22 mouse cellular contexts compared by ENCODE assay signal in the genomic region with DNA sequence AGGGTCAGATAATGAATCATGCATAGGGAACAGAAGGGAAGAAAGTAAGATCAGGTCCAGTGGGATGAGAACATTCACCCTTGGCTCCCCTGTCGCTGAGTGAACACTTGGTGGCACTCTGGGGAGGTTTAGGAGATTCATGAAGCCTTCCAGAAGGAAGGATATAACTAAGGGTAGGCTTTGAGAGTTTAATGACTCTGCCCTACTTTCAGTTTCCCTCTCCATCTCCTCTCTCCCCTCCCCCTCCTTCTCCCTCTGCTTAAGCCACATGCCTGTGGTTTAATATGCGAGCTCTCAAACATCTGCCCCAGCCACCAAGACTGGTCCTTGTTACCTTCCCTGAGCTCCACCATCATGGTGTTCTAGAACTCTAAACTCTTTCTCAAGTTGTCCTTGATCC.
DNase-seq lines count a peak whose midpoint lies in the region; ATAC-seq and TF ChIP-seq lines count a peak whose summit lies in the region.
"Had no signal": no experiment of that assay in that cellular context is flagged by ENCODE, and none has a peak within 500 bp of the region (broad histone marks: within the 10 kb centered on the region; RNA-seq: fewer than 3 reads in every experiment).

No protein-coding gene starts in this region.

- H3K36me3 ChIP-seq in embryonic facial prominence, embryonic 14.5 days (ENCODE audit: control insufficient read depth, insufficient read depth, low read length) = no peaks in the 10 kb centered on the region
- no peaks in the 10 kb centered on the region for H3K36me3 ChIP-seq in embryonic facial prominence, embryonic 10.5 days (replicated peaks)
- H3K36me3 ChIP-seq: embryonic facial prominence, embryonic 12.5 days; forebrain, embryonic 15.5 days; G1E; heart, embryonic 13.5 days; hindbrain, embryonic 10.5 days; midbrain, embryonic 13.5 days; neural tube, embryonic 13.5 days had no signal

- H3K27me3 ChIP-seq in embryonic facial prominence, embryonic 14.5 days (replicated peaks; ENCODE audit: control insufficient read depth, insufficient read depth, low read length) = no peaks in the 10 kb centered on the region
- H3K27me3 ChIP-seq in embryonic facial prominence, embryonic 10.5 days (replicated peaks; ENCODE audit: low read depth, poor library complexity, severe bottlenecking) = no peaks in the 10 kb centered on the region
- H3K27me3 ChIP-seq: embryonic facial prominence, embryonic 12.5 days; forebrain, embryonic 15.5 days; heart, embryonic 13.5 days; midbrain, embryonic 13.5 days; neural tube, embryonic 13.5 days had no signal

- peak; percentile 9 for DNase-seq in embryonic facial prominence, embryonic 14.5 days (ENCODE audit: low spot score)
- DNase-seq in embryonic facial prominence, embryonic 10.5 days (ENCODE audit: low spot score) = no peak
- DNase-seq in kidney, adult 11 months = peak; percentile 20
- no peak for DNase-seq in kidney, adult 18-20 months
- peak; percentile 33 for DNase-seq in 3134 (ENCODE audit: extremely low read depth, insufficient read length, low spot score)
- peak; percentile 32 for DNase-seq in kidney, postnatal 10 days
- no peak for DNase-seq in urinary bladder, postnatal 4 days (ENCODE audit: low spot score in 2 of 2)
- DNase-seq in lung, adult 2 months = no peak
- DNase-seq: cerebellum, adult 9-10 months; gastrocnemius, postnatal 36 days; lung, postnatal 10 days; right cerebral cortex, postnatal 14 days; spleen, adult 18-20 months; thymus, adult 2 months had no signal

- H3K9ac ChIP-seq in embryonic facial prominence, embryonic 14.5 days (ENCODE audit: low read depth, low read length) = no peak overlapping the region
- H3K9ac ChIP-seq: embryonic facial prominence, embryonic 12.5 days; forebrain, embryonic 15.5 days; heart, embryonic 13.5 days; midbrain, embryonic 13.5 days; neural tube, embryonic 13.5 days had no signal

- no peak overlapping the region for H3K4me3 ChIP-seq in embryonic facial prominence, embryonic 14.5 days (ENCODE audit: low read depth, low read length)
- H3K4me3 ChIP-seq in embryonic facial prominence, embryonic 10.5 days = no peak overlapping the region
- no peak overlapping the region for H3K4me3 ChIP-seq in lung, adult 2 months (replicated peaks; ENCODE audit: extremely low read depth, low read depth, low read length)
- H3K4me3 ChIP-seq: embryonic facial prominence, embryonic 12.5 days; forebrain, embryonic 15.5 days; heart, embryonic 13.5 days; hindbrain, embryonic 10.5 days; midbrain, embryonic 13.5 days; neural tube, embryonic 13.5 days had no signal

- no peak overlapping the region for H3K4me2 ChIP-seq in embryonic facial prominence, embryonic 14.5 days (ENCODE audit: low read depth, low read length)
- H3K4me2 ChIP-seq: embryonic facial prominence, embryonic 12.5 days; forebrain, embryonic 15.5 days; heart, embryonic 13.5 days; midbrain, embryonic 13.5 days; neural tube, embryonic 13.5 days had no signal

- H3K9me3 ChIP-seq in embryonic facial prominence, embryonic 14.5 days (ENCODE audit: control insufficient read depth, low read length) = no peaks in the 10 kb centered on the region
- H3K9me3 ChIP-seq in embryonic facial prominence, embryonic 10.5 days = no peaks in the 10 kb centered on the region
- H3K9me3 ChIP-seq: embryonic facial prominence, embryonic 12.5 days; forebrain, embryonic 15.5 days; G1E; heart, embryonic 13.5 days; hindbrain, embryonic 10.5 days; midbrain, embryonic 13.5 days; neural tube, embryonic 13.5 days had no signal

- H3K4me1 ChIP-seq in embryonic facial prominence, embryonic 14.5 days (ENCODE audit: control insufficient read depth, insufficient read depth, low read length) = 0 out of 2 replicates have a peak, but pooled peaks cover 2% of the 10 kb centered on the region
- H3K4me1 ChIP-seq in embryonic facial prominence, embryonic 10.5 days = no peaks in the 10 kb centered on the region
- H3K4me1 ChIP-seq in lung, adult 2 months (ENCODE audit: control insufficient read depth, insufficient read depth, low read length) = no peaks in the 10 kb centered on the region
- H3K4me1 ChIP-seq: embryonic facial prominence, embryonic 12.5 days; forebrain, embryonic 15.5 days; heart, embryonic 13.5 days; hindbrain, embryonic 10.5 days; midbrain, embryonic 13.5 days; neural tube, embryonic 13.5 days had no signal

- TF ChIP-seq POLR2A in lung, adult 2 months (IDR thresholded peaks at IDR 0.05; ENCODE audit: borderline replicate concordance, extremely low read depth, low read depth, low read length) = no peak

- ATAC-seq in embryonic facial prominence, embryonic 14.5 days (ENCODE audit: low read depth) = peak; percentile 26; the same call in 1 of the 2 replicates
- ATAC-seq: forebrain, embryonic 15.5 days; hindbrain, postnatal 0 days; midbrain, embryonic 13.5 days had no signal

- no peak overlapping the region for H3K27ac ChIP-seq in embryonic facial prominence, embryonic 14.5 days (replicated peaks; ENCODE audit: low read depth, low read length)
- no peak overlapping the region for H3K27ac ChIP-seq in embryonic facial prominence, embryonic 10.5 days (replicated peaks)
- H3K27ac ChIP-seq: embryonic facial prominence, embryonic 12.5 days; forebrain, embryonic 15.5 days; heart, embryonic 13.5 days; hindbrain, embryonic 10.5 days; hindbrain, postnatal 0 days; midbrain, embryonic 13.5 days; neural tube, embryonic 13.5 days had no signal

- TF ChIP-seq CTCF in lung, adult 2 months (IDR thresholded peaks at IDR 0.05; ENCODE audit: insufficient read depth, low read length) = no peak

- 29% methylated on average over 2 of the region's 2 CpGs for WGBS in embryonic facial prominence, embryonic 14.5 days
- WGBS in embryonic facial prominence, embryonic 10.5 days = 51% methylated on average over 2 of the region's 2 CpGs
- 35% methylated on average over 2 of the region's 2 CpGs for WGBS in lung, adult 2 months

Comparison
In these comparisons a context has a peak if more than half of its experiments do, and no peak if none do; other contexts are left out.
1. DNase-seq: peak in embryonic facial prominence, embryonic 14.5 days (single experiment), kidney, adult 11 months (single experiment), 3134 (single experiment) and kidney, postnatal 10 days (single experiment); none in embryonic facial prominence, embryonic 10.5 days (single experiment), kidney, adult 18-20 months (single experiment), urinary bladder, postnatal 4 days (0 of 2) and lung, adult 2 months (single experiment).